Mouse (Mus musculus): ENCODE measurements around the gene Vwa1.

GRCm38 (mm10) chr4:155757011-155757410, 17.5 kb downstream of the Vwa1 start:
- TF ChIP-seq GATA1 (IDR thresholded peaks at IDR 0.05; ENCODE audit: low read length) (no peak), TAL1 (IDR thresholded peaks at IDR 0.05; ENCODE audit: low read length) (no peak)

Data from erythroblast, embryonic 14.5 days (primary cell).